Mouse (Mus musculus): ENCODE results near the gene Jhy. TPM values are rescaled to one million over a fixed set of nuclear protein-coding genes. Genes with fewer than 3 reads are reported as not detected.

Jhy gene
- total RNA-seq, 2 experiments from 2014 or later = not detected

DNA sequence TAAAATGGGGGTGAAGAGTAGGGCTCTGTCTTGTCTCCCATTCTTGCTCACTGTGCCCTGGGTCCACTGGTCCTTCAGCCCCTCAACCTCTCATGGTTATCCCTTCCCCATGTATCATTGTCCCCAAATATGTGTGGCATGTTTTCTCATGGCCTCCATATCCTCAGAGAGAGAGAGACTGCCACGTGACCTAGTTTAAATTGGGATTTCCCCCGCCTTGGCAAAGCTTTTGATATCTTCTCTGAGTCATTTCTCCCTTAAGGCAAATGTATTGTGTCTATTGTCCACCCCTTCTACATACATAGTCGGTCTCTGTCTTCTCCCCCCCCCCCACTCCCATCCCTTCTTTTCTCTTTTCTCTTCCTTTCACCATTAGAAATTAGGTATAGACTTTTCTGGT lies 30.6 kb downstream of the Jhy start:
- ATAC-seq (replicated peaks; ENCODE audit: low FRiP score, poor library complexity, severe bottlenecking) = no peak

- no peak for ATAC-seq (replicated peaks; ENCODE audit: low FRiP score, poor library complexity, severe bottlenecking)
These were observed 36.5 kb downstream of the Jhy start for GRCm38 (mm10) chr9:40927351-40927980.

DNA sequence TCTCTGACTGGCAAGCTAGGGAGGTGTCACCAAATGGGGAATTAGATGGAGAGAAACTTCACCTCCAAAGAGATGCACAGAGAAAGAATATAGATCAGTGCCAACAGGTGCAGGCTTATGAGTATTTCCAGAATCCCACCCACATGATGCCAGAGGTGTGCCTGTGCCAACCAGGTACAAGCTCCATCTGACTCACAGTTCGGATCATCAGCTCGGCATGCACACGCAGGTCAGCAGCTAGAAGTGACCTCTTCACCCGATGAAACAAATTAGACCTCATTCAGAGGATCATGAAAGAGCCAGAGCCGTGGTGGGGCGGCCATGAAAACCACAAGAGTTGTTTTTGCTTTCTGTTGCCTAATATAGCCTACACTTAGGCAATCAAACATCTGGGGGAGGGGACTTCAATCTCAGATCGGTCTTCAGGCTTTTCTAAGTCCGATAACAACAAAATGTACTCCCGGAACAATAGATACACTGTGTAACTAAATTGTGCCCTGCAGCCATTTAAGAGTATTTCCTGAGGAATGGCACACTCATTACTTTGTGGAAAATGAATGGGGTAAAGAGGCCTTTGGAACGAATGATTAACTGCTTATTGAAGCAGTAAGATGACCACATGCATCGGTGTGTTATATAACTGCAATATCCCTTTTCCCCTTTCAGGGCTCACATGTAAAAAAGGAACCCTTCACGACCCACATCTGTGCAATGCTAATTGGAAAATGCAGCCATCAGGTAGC lies 45.9 kb downstream of the Jhy start:
- ATAC-seq (replicated peaks; ENCODE audit: low FRiP score, poor library complexity, severe bottlenecking) = no peak

- ATAC-seq (replicated peaks; ENCODE audit: low FRiP score, poor library complexity, severe bottlenecking) = no peak
These were observed 55.0 kb downstream of the Jhy start for GRCm38 (mm10) chr9:40908915-40909314.

DNA sequence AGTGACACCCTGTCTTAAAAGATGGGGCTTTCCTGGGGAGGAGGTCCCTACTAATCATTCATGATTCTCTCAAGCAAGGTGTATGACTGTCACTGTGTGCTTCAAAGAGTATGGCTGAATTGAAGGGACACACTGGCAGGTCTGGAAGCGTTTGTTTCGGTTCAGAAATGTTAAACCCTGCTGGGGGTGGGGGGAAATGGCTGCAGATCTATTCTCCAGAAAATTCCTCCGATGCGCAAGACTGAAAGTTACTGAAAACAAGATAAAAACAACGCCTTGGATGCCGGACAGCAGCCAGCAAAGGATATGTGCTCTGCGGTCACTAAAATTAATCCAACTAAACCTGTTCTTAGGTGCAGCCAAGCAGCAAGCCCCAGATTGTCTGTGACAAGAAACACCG lies 55.5 kb downstream of the Jhy start:
- no peak for ATAC-seq (replicated peaks; ENCODE audit: low FRiP score, poor library complexity, severe bottlenecking)

DNA sequence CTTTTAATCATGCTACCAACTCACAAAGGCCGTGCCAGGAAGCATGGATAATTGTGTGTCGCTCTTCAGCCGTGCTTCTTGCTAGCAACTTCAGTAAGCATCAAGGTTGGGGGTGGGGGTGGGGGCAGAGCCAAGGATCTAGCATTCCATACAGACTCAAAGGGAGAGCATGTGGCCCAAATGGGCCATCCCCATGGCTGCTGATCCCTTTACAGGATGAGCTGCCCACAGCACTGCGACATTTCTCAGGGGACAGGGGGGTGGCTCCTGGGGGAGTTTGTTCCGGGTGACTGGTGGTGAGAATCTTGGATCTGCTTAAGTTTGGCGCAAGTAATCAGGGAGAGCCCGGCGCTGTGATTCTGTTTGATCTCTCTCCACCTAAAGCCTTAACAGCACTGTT lies 56.5 kb downstream of the Jhy start:
- no peak for ATAC-seq (replicated peaks; ENCODE audit: low FRiP score, poor library complexity, severe bottlenecking)

- no peak for ATAC-seq (replicated peaks; ENCODE audit: low FRiP score, poor library complexity, severe bottlenecking)
These were observed 71.5 kb downstream of the Jhy start for GRCm38 (mm10) chr9:40892456-40892855.

GRCm38 (mm10) chr9:40889389-40889788 lies 74.5 kb downstream of the Jhy start:
- no peak for ATAC-seq (replicated peaks; ENCODE audit: low FRiP score, poor library complexity, severe bottlenecking)

GRCm38 (mm10) chr9:40885669-40886068 lies 78.2 kb downstream of the Jhy start:
- no peak for ATAC-seq (replicated peaks; ENCODE audit: low FRiP score, poor library complexity, severe bottlenecking)

GRCm38 (mm10) chr9:40878998-40879397 lies 84.9 kb downstream of the Jhy start:
- no peak for ATAC-seq (replicated peaks; ENCODE audit: low FRiP score, poor library complexity, severe bottlenecking)

GRCm38 (mm10) chr9:40878291-40878945 lies 85.5 kb downstream of the Jhy start:
- ATAC-seq (replicated peaks; ENCODE audit: low FRiP score, poor library complexity, severe bottlenecking) = no peak

DNA sequence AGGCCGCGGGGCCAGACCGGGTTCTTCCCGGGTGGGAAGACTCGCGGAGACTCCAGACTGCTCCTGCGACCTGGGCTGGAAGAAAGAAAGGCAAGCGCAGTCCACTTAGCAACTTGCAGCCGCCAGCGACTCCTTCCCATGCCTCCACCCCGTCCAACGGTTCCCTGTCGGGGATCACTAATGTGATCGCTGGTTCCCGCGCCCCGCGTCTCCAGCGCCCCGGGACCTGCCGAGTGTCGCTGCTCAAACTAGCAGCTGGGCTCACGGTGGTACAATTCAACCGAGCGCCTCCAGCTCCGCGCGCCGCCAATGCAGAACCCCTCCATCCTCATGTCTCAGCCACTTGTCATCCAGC lies 86.1 kb downstream of the Jhy start:
- no peak for ATAC-seq (replicated peaks; ENCODE audit: low FRiP score, poor library complexity, severe bottlenecking)

GRCm38 (mm10) chr9:40877146-40877880 lies 86.6 kb downstream of the Jhy start:
- no peak for ATAC-seq (replicated peaks; ENCODE audit: low FRiP score, poor library complexity, severe bottlenecking)

DNA sequence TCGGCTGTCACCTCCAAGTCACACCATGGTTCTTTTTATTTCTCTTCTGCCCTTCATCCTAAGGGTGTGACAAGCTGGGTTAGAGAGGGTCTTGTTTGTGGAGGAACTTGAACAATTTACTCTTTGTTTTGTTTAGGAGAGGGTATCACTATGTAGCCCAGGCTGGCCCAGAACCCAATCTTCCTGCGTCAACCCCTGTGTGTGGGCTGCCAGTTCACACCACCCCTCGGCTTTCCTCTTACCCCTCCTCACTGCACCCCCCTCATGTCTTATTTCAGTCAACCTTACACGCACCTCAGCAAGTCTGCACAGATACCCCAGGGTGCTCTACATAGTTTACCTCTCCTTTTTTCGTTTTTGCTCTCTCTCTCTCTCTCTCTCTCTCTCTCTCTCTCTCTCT lies 87.2 kb downstream of the Jhy start:
- no peak for ATAC-seq (replicated peaks; ENCODE audit: low FRiP score, poor library complexity, severe bottlenecking)

DNA sequence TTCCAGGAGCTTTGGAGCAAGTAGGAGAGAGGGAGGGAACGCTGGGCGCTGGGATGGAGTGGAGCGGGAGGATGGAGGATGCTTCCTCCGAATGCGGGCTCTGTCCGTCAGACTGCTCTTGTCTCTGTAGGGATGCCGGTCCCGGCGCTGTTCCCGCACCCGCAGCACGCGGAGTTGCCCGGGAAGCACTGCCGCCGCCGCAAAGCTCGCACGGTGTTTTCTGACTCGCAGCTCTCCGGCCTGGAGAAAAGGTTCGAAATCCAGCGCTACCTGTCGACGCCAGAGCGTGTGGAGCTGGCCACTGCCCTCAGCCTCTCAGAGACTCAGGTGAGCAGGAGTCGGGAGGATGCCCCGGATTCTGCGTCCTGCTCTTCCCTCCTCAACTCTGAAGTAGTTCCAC lies 87.8 kb downstream of the Jhy start:
- ATAC-seq (replicated peaks; ENCODE audit: low FRiP score, poor library complexity, severe bottlenecking) = no peak

DNA sequence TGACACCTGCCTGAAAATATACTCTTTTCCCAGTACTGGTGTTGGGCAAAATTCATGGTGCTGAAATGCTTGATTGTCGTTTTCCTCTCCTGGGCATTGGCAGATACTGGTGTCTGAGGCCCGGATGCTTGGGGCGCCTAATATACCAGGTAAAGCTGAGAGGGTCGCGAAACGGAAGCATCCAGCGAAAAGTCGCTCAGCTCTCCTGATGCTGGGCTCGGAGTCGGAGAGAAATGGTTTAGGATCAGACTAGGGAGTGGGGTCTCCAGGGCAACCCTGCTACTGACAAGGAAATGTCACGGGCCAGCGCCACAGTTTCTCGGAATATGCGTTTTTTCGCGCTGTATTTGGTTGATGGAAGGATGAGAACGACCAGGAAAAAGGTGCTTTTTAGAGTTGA lies 88.5 kb downstream of the Jhy start:
- ATAC-seq (replicated peaks; ENCODE audit: low FRiP score, poor library complexity, severe bottlenecking) = no peak

DNA sequence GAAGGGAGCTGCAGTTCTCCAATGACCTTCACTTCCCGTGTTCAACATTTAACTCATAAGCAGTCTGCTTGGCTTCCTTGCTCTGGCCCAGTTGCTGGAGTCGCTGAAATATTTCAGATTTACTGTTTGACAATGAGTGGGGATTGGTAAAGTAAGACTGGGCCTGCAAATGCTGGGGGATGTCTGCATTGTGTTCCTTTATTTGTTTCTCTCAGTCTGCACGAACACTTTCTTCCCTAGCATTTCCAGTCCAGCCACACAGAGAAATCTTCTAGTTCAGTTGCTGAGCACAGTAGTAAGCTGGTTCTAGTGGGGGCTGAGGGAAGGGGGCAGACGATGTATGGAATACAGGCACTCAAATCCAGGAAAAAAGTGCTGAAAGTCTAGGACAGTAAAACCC lies 89.0 kb downstream of the Jhy start:
- ATAC-seq (replicated peaks; ENCODE audit: low FRiP score, poor library complexity, severe bottlenecking) = no peak

DNA sequence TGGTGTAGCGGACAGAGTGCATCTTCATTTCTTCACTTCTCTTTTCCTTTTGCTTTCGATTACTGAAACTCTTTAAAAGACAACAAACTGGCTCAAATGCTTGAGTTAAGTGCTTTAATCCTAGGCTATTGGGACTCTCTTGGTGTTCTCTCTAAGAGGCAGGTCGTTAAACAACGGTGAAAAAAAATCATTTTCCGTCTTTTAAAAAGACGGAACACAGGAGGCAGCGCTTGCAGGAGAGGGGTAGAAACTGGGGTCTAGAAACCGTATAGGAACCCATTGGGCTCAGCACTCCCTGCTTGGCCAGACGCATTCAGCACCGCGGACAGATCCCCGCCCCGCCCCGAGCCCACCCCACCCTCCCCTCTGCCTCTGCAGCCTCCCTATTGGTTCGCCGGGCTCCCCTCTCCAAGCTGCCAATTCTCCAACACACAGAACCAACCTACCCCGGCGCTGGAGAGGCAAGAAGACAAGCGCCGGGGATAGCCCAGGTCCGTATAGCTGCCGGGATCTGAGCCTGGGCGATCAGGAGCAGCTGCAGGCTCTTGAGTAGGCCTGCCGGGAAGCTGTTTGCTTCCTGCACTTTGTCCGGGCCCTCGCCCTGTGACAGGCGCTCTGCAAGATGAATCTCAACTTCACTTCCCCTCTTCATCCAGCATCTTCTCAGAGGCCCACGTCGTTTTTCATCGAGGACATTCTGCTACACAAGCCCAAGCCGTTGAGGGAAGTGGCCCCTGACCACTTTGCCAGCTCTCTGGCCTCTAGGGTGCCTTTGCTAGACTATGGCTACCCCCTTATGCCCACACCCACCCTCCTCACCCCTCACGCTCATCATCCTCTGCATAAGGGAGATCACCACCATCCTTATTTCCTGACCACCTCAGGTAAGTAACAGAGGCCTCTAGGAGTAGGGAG lies 90.1 kb downstream of the Jhy start, which contains the start of gene Bsx:
TSS of gene Bsx (plus strand) at position 572 of the 915 bp plus-strand sequence.
- no peak for ATAC-seq (replicated peaks; ENCODE audit: low FRiP score, poor library complexity, severe bottlenecking)

GRCm38 (mm10) chr9:40872156-40872478 lies 91.8 kb downstream of the Jhy start:
- ATAC-seq (replicated peaks; ENCODE audit: low FRiP score, poor library complexity, severe bottlenecking) = no peak

Measured in erythroblast, adult 5-6 weeks (primary cell).